Mouse (Mus musculus): ENCODE data around the gene Prelp.

GRCm38 (mm10) chr1:133878825-133879423, 42.3 kb downstream of the Prelp start:
- TF ChIP-seq CTCF (IDR thresholded peaks at IDR 0.05; ENCODE audit: control insufficient read depth, insufficient read depth, insufficient replicate concordance, low read depth, low read length) (no peak), POLR2A (IDR thresholded peaks at IDR 0.05; ENCODE audit: control insufficient read depth, low read depth, low read length) (no peak)

Data from testis, adult 2 months (tissue).